Mouse (Mus musculus) G1E (cell line): ENCODE measurements at regions not wholly inside any gene's neighbourhood (a gene's known extent, or its start where the extent isn't known, plus 50 kb on each side); places are given as distances from the start of the nearest gene placed in this dataset.

Experiments used
- CTCF ChIP-seq: IDR thresholded peaks from 2 replicates; pipeline ENCODE4 v1.5.1; 2012; ENCODE audit warnings: low read depth, low read length, inconsistent platforms, mixed read lengths
- GATA1 ChIP-seq: IDR thresholded peaks from 2 replicates; pipeline ENCODE4 v1.6.1; 2012; ENCODE audit warnings: borderline replicate concordance, low read length, inconsistent platforms, mixed read lengths
- GATA2 ChIP-seq: IDR thresholded peaks from 2 replicates; pipeline ENCODE4 v1.6.1; 2012; ENCODE audit warnings: low read depth, low read length, inconsistent platforms, borderline replicate concordance
- POLR2AphosphoS5 ChIP-seq: IDR thresholded peaks from 2 replicates; pipeline ENCODE4 v1.6.1; 2012; ENCODE audit warnings: low read depth, low read length, inconsistent platforms; ENCODE audit not compliant: insufficient replicate concordance
- TAL1 ChIP-seq: conservative IDR thresholded peaks from 2 replicates; pipeline ENCODE4 v1.6.1; 2012; ENCODE audit warnings: low read depth, low read length, inconsistent platforms, mixed read lengths

GRCm38 (mm10) chr13:59966535-59967255, 143.7 kb upstream of the Tut7 start:
- TF ChIP-seq CTCF (no peak), POLR2AphosphoS5 (no peak), GATA1 (no peak), GATA2 (no peak), TAL1 (no peak)
